Mouse (Mus musculus) kidney, adult 10 weeks (tissue): ENCODE data around the gene Polk. TPM values are rescaled to one million over a fixed set of nuclear protein-coding genes. Genes with fewer than 3 reads are reported as not detected.

Source experiments
- polyA plus RNA-seq: library from polyadenylated mRNA; stranded (reverse); fragments of 350-450 nt; fragmentation: Illumina TruSeq; extraction: RNeasy Lipid Tissue Mini Kit (QIAGEN cat#74804); gene quantifications from one replicate; pipeline ENCODE4 v1.2.3, GENCODE M21; 2014; ENCODE audit warnings: low read depth, low replicate concordance

Gene Polk
- polyA plus RNA-seq, result 21.3 TPM

DNA sequence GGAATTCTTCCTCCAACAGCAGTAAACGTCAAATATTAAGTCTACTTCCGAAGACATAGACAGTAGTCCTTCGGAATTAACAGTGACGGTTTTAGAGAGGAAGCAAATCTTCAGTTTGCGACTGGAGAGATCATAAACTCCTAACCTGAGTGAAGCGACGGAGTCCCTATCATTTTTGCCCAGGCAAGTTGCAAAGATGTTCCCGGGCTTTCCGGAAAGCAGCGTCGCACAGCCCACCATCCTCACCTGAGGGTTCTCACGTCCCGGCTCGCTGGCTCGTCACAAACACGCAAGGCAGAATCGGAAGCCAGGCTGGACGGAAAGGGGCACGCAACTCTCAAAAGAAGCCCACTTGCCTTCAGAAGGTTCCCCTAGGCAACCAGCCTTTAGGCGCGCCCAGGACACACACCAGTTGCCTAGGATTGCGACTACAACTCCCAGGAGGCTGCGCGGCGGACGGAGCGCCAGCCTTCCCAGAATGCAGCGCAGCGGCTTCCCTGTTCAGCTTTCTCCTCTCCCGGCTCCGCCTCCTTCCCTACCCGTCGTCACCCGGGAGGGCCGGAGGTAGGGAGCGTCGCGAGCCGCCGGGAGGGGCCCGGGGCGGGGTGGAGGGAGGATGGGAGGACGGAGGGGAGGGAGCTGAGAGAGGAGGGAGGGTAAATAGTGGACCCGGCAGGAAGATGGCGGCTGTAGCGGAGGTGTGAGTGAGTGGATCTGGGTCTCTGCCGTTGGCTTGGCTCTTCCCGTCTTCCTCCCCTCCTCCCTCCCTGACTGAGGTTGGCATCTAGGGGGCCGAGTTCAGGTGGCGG lies at the start of gene Polk, which contains the start of gene Col4a3bp:
TSS of gene Polk (minus strand) at position 499 of the 809 bp plus-strand sequence.
TSS of gene Col4a3bp (plus strand) at position 538 of the 809 bp plus-strand sequence.

DNA sequence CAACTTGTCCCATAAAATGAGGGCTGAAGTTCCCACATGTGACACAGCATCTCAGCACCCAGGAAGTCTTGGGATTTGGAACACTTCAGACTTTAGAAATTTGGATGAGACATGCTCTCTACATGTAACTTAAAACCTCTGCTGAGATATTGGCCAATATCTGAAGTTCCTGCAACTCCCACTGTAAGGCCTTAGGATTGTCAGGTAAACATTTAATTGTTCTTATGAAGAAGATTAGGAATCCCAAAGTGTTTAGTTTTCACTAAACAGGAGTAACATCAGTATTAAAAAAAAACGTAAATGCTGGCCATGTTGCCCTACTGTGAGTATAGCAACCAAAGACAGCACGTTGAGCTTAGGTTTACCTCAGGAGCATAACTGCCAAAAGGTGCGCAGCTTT lies 51.9 kb downstream of the Polk start, which contains the start of gene Gm17622:
TSS of gene Gm17622 (plus strand) at position 301 of the 400 bp plus-strand sequence.

GRCm38 (mm10) chr13:96470957-96471356 lies 71.4 kb downstream of the Polk start, which contains the start of gene Ankdd1b:
Gene Ankdd1b (minus strand): TSS chr13:96471198.

Other genes starting within 250 kb of the Polk start
- 10.4 TPM for gene Poc5, start 154.3 kb downstream of the Polk start, polyA plus RNA-seq
- 1.4 TPM for gene Ankdd1b, start 71.4 kb downstream of the Polk start, polyA plus RNA-seq
- not detected for gene Gm17622, start 51.8 kb downstream of the Polk start, polyA plus RNA-seq
- 115 TPM for gene Col4a3bp, start within 50 bp of the Polk start, polyA plus RNA-seq
- 49.7 TPM for gene Hmgcr, start 128.4 kb upstream of the Polk start, polyA plus RNA-seq
- gene Ankrd31, start 205.7 kb upstream of the Polk start, polyA plus RNA-seq, result 0.32 TPM